Mouse (Mus musculus) neural tube, embryonic 13.5 days (tissue): ENCODE results near the gene Tyw1. TPM values are rescaled to one million over a fixed set of nuclear protein-coding genes. Genes with fewer than 3 reads are reported as not detected.

ENCODE experiments used
- ATAC-seq: fragments of 200-750 bp; cut with Nextera tagmentation; 2 replicates; pipeline ENCODE4 v1.8.0; 2017; ENCODE audit warnings: low read depth, mild to moderate bottlenecking, moderate TSS enrichment, moderate library complexity
- H3K27ac ChIP-seq: fragments of 300-500 bp; sonication (generic); replicated peaks from 2 replicates; pipeline ENCODE4 v1.5.1; 2015; ENCODE audit warnings: moderate library complexity, mild to moderate bottlenecking, inconsistent platforms
- H3K27me3 ChIP-seq: fragments of 300-500 bp; sonication (generic); 2 replicates; pipeline ENCODE4 v1.6.1; 2015; ENCODE audit warnings: mild to moderate bottlenecking, inconsistent platforms
- H3K36me3 ChIP-seq: fragments of 300-500 bp; sonication (generic); 2 replicates; pipeline ENCODE4 v1.6.1; 2015; ENCODE audit warnings: mild to moderate bottlenecking, inconsistent platforms
- H3K4me1 ChIP-seq: fragments of 300-500 bp; sonication (generic); replicated peaks from 2 replicates; pipeline ENCODE4 v1.6.1; 2015; ENCODE audit warnings: inconsistent platforms
- H3K4me2 ChIP-seq: fragments of 300-500 bp; sonication (generic); 2 replicates; pipeline ENCODE4 v1.6.1; 2015; ENCODE audit warnings: inconsistent platforms, mild to moderate bottlenecking, moderate library complexity
- H3K4me3 ChIP-seq: fragments of 300-500 bp; sonication (generic); 2 replicates; pipeline ENCODE4 v1.5.1; 2015; ENCODE audit warnings: mild to moderate bottlenecking, inconsistent platforms
- H3K9ac ChIP-seq: fragments of 300-500 bp; sonication (generic); 2 replicates; pipeline ENCODE4 v1.6.1; 2015; ENCODE audit warnings: moderate library complexity, mild to moderate bottlenecking, inconsistent platforms
- H3K9me3 ChIP-seq: fragments of 300-500 bp; sonication (generic); 2 replicates; pipeline ENCODE4 v1.6.1; 2016; ENCODE audit warnings: inconsistent platforms
- WGBS: fragments of 180-500 bp; shearing (Covaris S2); methylation state at CpG from one replicate; pipeline ENCODE4 v1.1.7; 2015; 5-methylcytosine and 5-hydroxymethylcytosine counted together
- polyA plus RNA-seq: library from polyadenylated mRNA; unstranded; fragments of >200 nt; fragmentation: Nextera tagmentation; extraction: Ambion mirVana; gene quantifications from 2 replicates; pipeline ENCODE4 v1.2.1, GENCODE M21; 2015

Gene Tyw1
- polyA plus RNA-seq, 1 experiment from 2014 or later: 27.0 TPM

DNA sequence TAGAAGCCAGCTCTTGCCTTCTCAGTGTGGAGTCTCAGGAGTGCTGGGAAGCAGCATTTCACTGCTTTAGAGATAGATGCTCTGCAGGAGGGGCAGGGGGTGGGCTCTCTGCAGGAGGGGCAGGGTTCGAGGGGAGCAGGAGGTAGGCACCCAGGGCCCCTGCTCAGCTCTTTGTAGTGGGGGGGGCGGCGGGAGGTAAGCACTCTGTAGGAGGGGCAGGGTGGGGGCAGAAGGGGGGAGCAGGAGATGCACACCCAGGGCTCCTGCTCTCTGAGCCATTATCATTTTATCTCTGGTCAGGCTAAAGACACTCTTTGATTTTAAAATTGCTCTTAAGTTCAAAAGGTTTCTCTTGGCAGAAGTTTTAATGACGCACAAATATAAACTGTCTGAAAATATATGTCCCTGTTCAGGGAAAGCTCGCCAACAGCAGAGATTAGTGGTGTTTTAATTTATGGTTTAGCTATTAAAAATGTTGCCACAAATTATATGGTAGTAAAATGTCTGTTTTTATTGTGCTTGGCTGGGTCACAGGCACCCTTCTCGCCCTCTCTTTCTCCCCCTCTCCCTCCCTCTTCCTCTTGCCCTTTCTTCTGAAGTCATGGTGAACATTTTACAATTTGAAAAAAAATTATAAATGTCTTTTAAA lies 72.3 kb downstream of the Tyw1 start:
- Histone ChIP-seq H3K9ac (no peak overlapping the region), H3K27me3 (no peaks in the 10 kb centered on the region), H3K27ac (no peak overlapping the region), H3K9me3 (peaks cover 6% of the 10 kb centered on the region; the same call in 1 of the 2 replicates), H3K4me1 (peaks cover 4% of the 10 kb centered on the region; the same call in 1 of the 2 replicates), H3K4me3 (no peak overlapping the region), H3K36me3 (peaks cover 28% of the 10 kb centered on the region), H3K4me2 (no peak overlapping the region)
- ATAC-seq: no peak
- 61% methylated on average over 6 of the region's 6 CpGs for WGBS

- Histone ChIP-seq H3K9me3 (peaks cover 6% of the 10 kb centered on the region; the same call in 1 of the 2 replicates), H3K4me2 (no peak overlapping the region), H3K4me1 (peaks cover 4% of the 10 kb centered on the region; the same call in 1 of the 2 replicates), H3K27me3 (no peaks in the 10 kb centered on the region), H3K4me3 (no peak overlapping the region), H3K9ac (no peak overlapping the region), H3K36me3 (peaks cover 28% of the 10 kb centered on the region), H3K27ac (no peak overlapping the region)
- 77% methylated on average over 9 of the region's 9 CpGs for WGBS
- no peak for ATAC-seq
Observed at GRCm38 (mm10) chr5:130328366-130328765, 72.9 kb downstream of the Tyw1 start.

- no peaks in the 10 kb centered on the region for H3K27me3 ChIP-seq
- no peak for ATAC-seq
- H3K27ac ChIP-seq: no peak overlapping the region
- 85% methylated on average over 2 of the region's 2 CpGs for WGBS
- no peaks in the 10 kb centered on the region for H3K9me3 ChIP-seq
- peaks cover 24% of the 10 kb centered on the region for H3K36me3 ChIP-seq
- no peak overlapping the region for H3K9ac ChIP-seq
- peaks cover 4% of the 10 kb centered on the region; the same call in 1 of the 2 replicates for H3K4me1 ChIP-seq
- no peak overlapping the region for H3K4me3 ChIP-seq
- no peak overlapping the region for H3K4me2 ChIP-seq
Observed at GRCm38 (mm10) chr5:130329889-130330288, 74.5 kb downstream of the Tyw1 start.

- Histone ChIP-seq H3K27me3 (no peaks in the 10 kb centered on the region), H3K9me3 (no peaks in the 10 kb centered on the region), H3K27ac (peak overlapping the region; percentile 38; the same call in 1 of the 2 replicates), H3K4me1 (peaks cover 4% of the 10 kb centered on the region; the same call in 1 of the 2 replicates), H3K4me2 (no peak overlapping the region), H3K4me3 (no peak overlapping the region), H3K9ac (no peak overlapping the region), H3K36me3 (peaks cover 24% of the 10 kb centered on the region)
- WGBS: 87% methylated on average over 4 of the region's 4 CpGs
- no peak for ATAC-seq
Observed at GRCm38 (mm10) chr5:130330801-130331200, 75.4 kb downstream of the Tyw1 start.

- peaks cover 4% of the 10 kb centered on the region; the same call in 1 of the 2 replicates for H3K4me1 ChIP-seq
- no peak overlapping the region for H3K4me2 ChIP-seq
- peaks cover 26% of the 10 kb centered on the region for H3K36me3 ChIP-seq
- WGBS: 54% methylated on average over 4 of the region's 4 CpGs
- H3K27ac ChIP-seq: peak overlapping the region; percentile 57
- H3K27me3 ChIP-seq: no peaks in the 10 kb centered on the region
- H3K9me3 ChIP-seq: no peaks in the 10 kb centered on the region
- H3K4me3 ChIP-seq: no peak overlapping the region
- ATAC-seq: no peak; the same call in 1 of the 2 replicates
- no peak overlapping the region for H3K9ac ChIP-seq
Observed at GRCm38 (mm10) chr5:130331206-130331605, 75.8 kb downstream of the Tyw1 start.

DNA sequence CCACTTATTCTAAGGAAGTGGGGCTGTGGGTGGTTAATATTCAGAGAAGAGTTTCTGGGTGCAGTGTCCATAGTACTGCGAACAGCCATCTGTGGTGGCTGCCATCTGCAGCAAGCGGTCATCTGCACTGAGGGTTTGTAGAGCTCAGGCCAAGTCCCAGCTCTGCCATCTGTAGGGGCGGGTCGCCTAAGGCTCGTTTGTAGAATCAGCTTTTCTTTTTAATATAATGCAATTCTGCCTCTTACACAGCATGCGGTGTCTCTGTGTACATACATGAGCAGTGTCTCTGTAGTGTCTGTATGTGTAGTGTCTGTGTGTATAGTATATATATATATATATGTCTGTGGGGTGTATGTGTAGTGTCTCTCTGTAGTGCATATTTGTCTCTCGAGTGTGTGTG lies 78.1 kb downstream of the Tyw1 start:
- Histone ChIP-seq H3K4me1 (peaks cover 4% of the 10 kb centered on the region; the same call in 1 of the 2 replicates), H3K4me2 (no peak overlapping the region), H3K27me3 (no peaks in the 10 kb centered on the region), H3K9me3 (no peaks in the 10 kb centered on the region), H3K36me3 (peaks cover 37% of the 10 kb centered on the region), H3K27ac (no peak overlapping the region), H3K9ac (no peak overlapping the region), H3K4me3 (no peak overlapping the region)
- no peak for ATAC-seq
- WGBS: 87% methylated on average over 7 of the region's 7 CpGs

- no peak for ATAC-seq
- Histone ChIP-seq H3K4me2 (no peak overlapping the region), H3K9me3 (no peaks in the 10 kb centered on the region), H3K36me3 (peaks cover 37% of the 10 kb centered on the region), H3K27me3 (no peaks in the 10 kb centered on the region), H3K9ac (no peak overlapping the region), H3K4me3 (no peak overlapping the region), H3K27ac (no peak overlapping the region), H3K4me1 (peaks cover 4% of the 10 kb centered on the region; the same call in 1 of the 2 replicates)
- 92% methylated on average over 11 of the region's 11 CpGs for WGBS
Observed at GRCm38 (mm10) chr5:130333971-130334370, 78.6 kb downstream of the Tyw1 start.

- Histone ChIP-seq H3K4me1 (peaks cover 4% of the 10 kb centered on the region; the same call in 1 of the 2 replicates), H3K9ac (no peak overlapping the region), H3K27ac (no peak overlapping the region), H3K36me3 (peaks cover 39% of the 10 kb centered on the region), H3K27me3 (no peaks in the 10 kb centered on the region), H3K4me2 (no peak overlapping the region), H3K9me3 (no peaks in the 10 kb centered on the region), H3K4me3 (no peak overlapping the region)
- 99% methylated on average over 4 of the region's 4 CpGs for WGBS
- ATAC-seq: no peak
Observed at GRCm38 (mm10) chr5:130335462-130335861, 80.0 kb downstream of the Tyw1 start.

DNA sequence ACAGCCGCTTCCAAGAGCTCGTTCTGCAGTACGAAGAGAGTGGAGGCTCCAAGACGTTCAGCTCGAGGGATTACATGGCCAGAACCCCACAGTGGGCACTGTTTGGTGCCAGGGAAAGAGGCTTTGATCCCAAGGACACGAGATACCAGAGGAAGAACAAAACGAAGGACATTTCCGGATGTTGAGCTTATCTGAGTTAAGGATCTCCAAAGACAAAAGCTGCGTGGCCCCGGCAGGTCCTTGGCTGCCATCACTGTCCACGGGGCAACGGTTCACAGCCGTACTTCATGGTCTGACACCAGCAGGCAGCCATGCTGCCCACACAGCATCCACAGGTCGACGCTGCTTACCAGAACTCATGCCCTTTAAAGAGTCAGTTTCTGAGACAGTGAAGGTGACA lies 85.2 kb downstream of the Tyw1 start:
- Histone ChIP-seq H3K27ac (no peak overlapping the region), H3K4me1 (no peaks in the 10 kb centered on the region), H3K9ac (no peak overlapping the region), H3K27me3 (no peaks in the 10 kb centered on the region), H3K9me3 (no peaks in the 10 kb centered on the region), H3K36me3 (peaks cover 57% of the 10 kb centered on the region), H3K4me3 (no peak overlapping the region), H3K4me2 (no peak overlapping the region)
- 96% methylated on average over 15 of the region's 15 CpGs for WGBS
- no peak for ATAC-seq

DNA sequence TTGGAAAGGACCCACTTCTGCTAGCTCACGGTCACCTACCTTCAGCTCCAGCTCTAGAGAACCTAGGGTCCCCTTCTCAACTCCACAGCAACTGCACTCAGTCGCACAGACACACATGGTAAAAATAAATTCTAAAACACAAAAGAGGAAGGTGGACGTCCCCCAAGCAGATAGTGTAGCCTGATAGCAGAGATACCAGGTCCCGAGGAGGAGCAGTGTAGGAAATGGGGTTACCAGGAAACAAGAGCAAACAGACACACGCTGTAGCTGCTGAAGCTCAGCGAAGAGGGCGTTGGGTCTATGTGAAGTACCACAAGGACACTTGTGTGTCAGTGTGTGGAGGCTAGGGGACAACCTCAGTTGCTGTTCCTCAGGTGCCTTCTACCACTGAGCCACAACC lies 89.6 kb downstream of the Tyw1 start:
- Histone ChIP-seq H3K27me3 (no peaks in the 10 kb centered on the region), H3K27ac (no peak overlapping the region), H3K4me3 (no peak overlapping the region), H3K4me2 (no peak overlapping the region), H3K4me1 (no peaks in the 10 kb centered on the region), H3K36me3 (peaks cover 33% of the 10 kb centered on the region), H3K9ac (no peak overlapping the region), H3K9me3 (0 out of 2 replicates have a peak, but pooled peaks cover 7% of the 10 kb centered on the region)
- 98% methylated on average over 7 of the region's 7 CpGs for WGBS
- ATAC-seq: no peak

DNA sequence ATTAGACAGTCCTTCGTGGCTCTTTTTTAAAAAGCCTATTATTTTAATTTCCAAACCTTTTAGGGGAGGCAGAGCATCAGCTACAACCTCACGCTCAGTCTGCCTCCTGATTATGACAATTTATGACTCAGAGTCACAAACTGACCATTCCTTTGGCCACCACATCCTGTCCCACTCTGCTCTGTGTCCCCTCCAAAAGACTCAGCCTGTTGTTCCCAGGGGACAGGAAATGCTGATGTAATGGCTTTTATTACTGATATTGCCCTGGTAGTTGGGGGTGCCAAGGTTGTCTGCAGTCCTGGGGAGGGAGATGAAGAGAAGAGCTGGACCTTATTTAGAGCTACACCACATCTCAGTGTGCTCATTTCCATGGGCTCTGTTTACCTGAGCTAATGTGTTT lies 90.5 kb downstream of the Tyw1 start:
- Histone ChIP-seq H3K27ac (no peak overlapping the region), H3K9me3 (0 out of 2 replicates have a peak, but pooled peaks cover 7% of the 10 kb centered on the region), H3K4me1 (no peaks in the 10 kb centered on the region), H3K36me3 (peaks cover 24% of the 10 kb centered on the region), H3K4me3 (no peak overlapping the region), H3K9ac (no peak overlapping the region), H3K27me3 (no peaks in the 10 kb centered on the region), H3K4me2 (no peak overlapping the region)
- no peak for ATAC-seq
- WGBS: 84% methylated on average over 2 of the region's 2 CpGs

DNA sequence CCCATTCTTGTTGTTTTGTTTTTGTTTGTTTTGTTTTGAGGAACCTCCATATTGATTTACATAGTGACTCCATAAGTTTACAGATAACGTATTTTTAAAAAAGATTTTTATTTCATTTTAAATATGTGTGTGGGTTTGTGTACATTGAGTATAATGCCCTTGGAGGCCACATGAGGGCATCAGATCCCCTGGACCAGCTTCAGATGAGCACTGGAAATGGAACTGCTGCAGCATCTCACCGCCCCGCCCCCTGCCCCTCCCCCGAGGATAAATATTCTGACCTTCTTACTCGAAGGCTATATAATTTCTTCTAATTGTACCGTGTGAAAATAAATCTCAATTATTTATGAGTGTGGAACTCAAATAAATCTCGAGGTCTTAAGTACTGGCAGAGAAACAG lies 99.8 kb downstream of the Tyw1 start:
- no peaks in the 10 kb centered on the region for H3K27me3 ChIP-seq
- ATAC-seq: no peak
- no peak overlapping the region for H3K9ac ChIP-seq
- H3K27ac ChIP-seq: no peak overlapping the region
- no peaks in the 10 kb centered on the region for H3K4me1 ChIP-seq
- H3K9me3 ChIP-seq: no peaks in the 10 kb centered on the region
- no peak overlapping the region for H3K4me3 ChIP-seq
- H3K36me3 ChIP-seq: no peaks in the 10 kb centered on the region
- no peak overlapping the region for H3K4me2 ChIP-seq
- WGBS: 54% methylated on average over 7 of the region's 7 CpGs

GRCm38 (mm10) chr5:130363111-130363510 lies 107.7 kb downstream of the Tyw1 start:
- WGBS: 50% methylated on average over 4 of the region's 4 CpGs
- no peaks in the 10 kb centered on the region for H3K9me3 ChIP-seq
- ATAC-seq: no peak

More at GRCm38 (mm10) chr5:130363111-130363510, 107.7 kb downstream of the Tyw1 start:
- Histone ChIP-seq H3K4me1 (no peaks in the 10 kb centered on the region), H3K4me3 (no peak overlapping the region), H3K4me2 (no peak overlapping the region), H3K27ac (no peak overlapping the region), H3K27me3 (no peaks in the 10 kb centered on the region), H3K36me3 (no peaks in the 10 kb centered on the region), H3K9ac (no peak overlapping the region)
